Mouse (Mus musculus): ENCODE measurements around the gene Memo1.
"Not testable (repeated sequence)": the region's sequence is repeated elsewhere in the genome, so short reads cannot be mapped to it uniquely, and the experiment has no call there.

Gene Memo1

GRCm38 (mm10) chr17:74264333-74265155 is 30.8 kb downstream of the Memo1 start:
- no peak for DNase-seq (ENCODE audit: low read depth, low spot score)

- DNase-seq (ENCODE audit: low read depth, low spot score), result no peak
These were observed 32.9 kb downstream of the Memo1 start for GRCm38 (mm10) chr17:74262415-74262814.

- no peak for DNase-seq (ENCODE audit: low read depth, low spot score)
These were observed 50.0 kb downstream of the Memo1 start for GRCm38 (mm10) chr17:74245284-74245683.

- DNase-seq (ENCODE audit: low read depth, low spot score), result no peak
These were observed 52.5 kb downstream of the Memo1 start for GRCm38 (mm10) chr17:74242788-74243187.

- DNase-seq (ENCODE audit: low read depth, low spot score), result no peak
These were observed 55.0 kb downstream of the Memo1 start for GRCm38 (mm10) chr17:74240322-74240721.

GRCm38 (mm10) chr17:74228131-74228759 is 67.1 kb downstream of the Memo1 start:
- DNase-seq (ENCODE audit: low read depth, low spot score), result no peak

- DNase-seq (ENCODE audit: low read depth, low spot score), result no peak
These were observed 78.0 kb downstream of the Memo1 start for GRCm38 (mm10) chr17:74217304-74217703.

- DNase-seq (ENCODE audit: low read depth, low spot score), result not testable (repeated sequence)
These were observed 82.3 kb downstream of the Memo1 start for GRCm38 (mm10) chr17:74212831-74213524.

- DNase-seq (ENCODE audit: low read depth, low spot score), result no peak
These were observed 86.0 kb downstream of the Memo1 start for GRCm38 (mm10) chr17:74209143-74209908.

- no peak for DNase-seq (ENCODE audit: low read depth, low spot score)
These were observed 99.4 kb downstream of the Memo1 start for GRCm38 (mm10) chr17:74195943-74196342.

GRCm38 (mm10) chr17:74194755-74195154 is 100.6 kb downstream of the Memo1 start:
- no peak for DNase-seq (ENCODE audit: low read depth, low spot score)

- DNase-seq (ENCODE audit: low read depth, low spot score), result no peak
These were observed 101.9 kb downstream of the Memo1 start for GRCm38 (mm10) chr17:74193463-74193862.

- DNase-seq (ENCODE audit: low read depth, low spot score), result no peak
These were observed 103.9 kb downstream of the Memo1 start for GRCm38 (mm10) chr17:74191446-74191845.

GRCm38 (mm10) chr17:74186197-74186596 is 109.1 kb downstream of the Memo1 start:
- DNase-seq (ENCODE audit: low read depth, low spot score), result no peak

GRCm38 (mm10) chr17:74184739-74185138 is 110.6 kb downstream of the Memo1 start:
- DNase-seq (ENCODE audit: low read depth, low spot score), result no peak

- DNase-seq (ENCODE audit: low read depth, low spot score), result no peak
These were observed 114.4 kb downstream of the Memo1 start for GRCm38 (mm10) chr17:74180889-74181288.

- not testable (repeated sequence) for DNase-seq (ENCODE audit: low read depth, low spot score)
These were observed 115.7 kb downstream of the Memo1 start for GRCm38 (mm10) chr17:74179640-74180039.

- no peak for DNase-seq (ENCODE audit: low read depth, low spot score)
These were observed 121.6 kb downstream of the Memo1 start for GRCm38 (mm10) chr17:74173726-74174125.

- DNase-seq (ENCODE audit: low read depth, low spot score), result no peak
These were observed 122.5 kb downstream of the Memo1 start for GRCm38 (mm10) chr17:74172834-74173233.

- peak; percentile 51 for DNase-seq (ENCODE audit: low read depth, low spot score)
These were observed 135.9 kb downstream of the Memo1 start for GRCm38 (mm10) chr17:74159443-74159894.

- DNase-seq (ENCODE audit: low read depth, low spot score), result no peak
These were observed 137.2 kb downstream of the Memo1 start for GRCm38 (mm10) chr17:74158161-74158560.

Data from embryo, embryonic 11.5 days (tissue).